Mouse (Mus musculus): ENCODE data around the gene Oscp1. TPM values are rescaled to one million over a fixed set of nuclear protein-coding genes. Genes with fewer than 3 reads are reported as not detected.

Oscp1 gene
- total and polyA plus RNA-seq, 2 experiments from 2014 or later = 1.4 to 4.2 TPM

DNA sequence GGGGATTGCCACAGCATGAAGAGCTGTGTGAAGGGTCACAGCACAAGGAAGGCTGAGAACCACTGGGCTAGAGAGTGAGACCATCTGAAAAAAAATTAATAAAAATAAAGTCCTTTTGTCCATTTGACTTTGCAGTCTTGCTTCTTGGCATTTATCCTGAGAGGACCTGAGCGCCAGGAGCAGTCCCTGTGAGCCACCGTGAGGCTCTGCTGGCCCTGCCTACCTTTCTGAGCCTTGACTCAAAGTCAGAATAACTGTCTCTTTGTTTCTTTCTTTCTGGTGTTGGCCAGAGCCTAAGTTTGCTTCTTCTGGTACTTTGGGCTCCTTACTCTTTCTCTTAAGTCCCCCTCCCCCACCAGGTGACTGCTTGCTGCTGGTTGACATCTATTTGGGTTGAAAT lies 62.1 kb downstream of the Oscp1 start:
- TF ChIP-seq CTCF (IDR thresholded peaks at IDR 0.05; ENCODE audit: low read depth) (no peak), EP300 (IDR thresholded peaks at IDR 0.05; ENCODE audit: low read depth) (no peak)
- Histone ChIP-seq H3K4me1 (ENCODE audit: control insufficient read depth, insufficient read depth) (peaks cover 11% of the 10 kb centered on the region), H3K36me3 (replicated peaks; ENCODE audit: control insufficient read depth, insufficient read depth, low read length) (peaks cover 37% of the 10 kb centered on the region), H3K9ac (replicated peaks; ENCODE audit: low read depth, low read length) (no peak overlapping the region), H3K4me2 (ENCODE audit: low read depth, low read length) (no peak overlapping the region), H3K9me3 (replicated peaks; ENCODE audit: control insufficient read depth, low read length) (peaks cover 5% of the 10 kb centered on the region; the same call in 1 of the 2 replicates), H3K4me3 (ENCODE audit: low read depth, low read length) (no peak overlapping the region), H3K27ac (ENCODE audit: low read depth) (no peak overlapping the region), H3K27me3 (ENCODE audit: control insufficient read depth, insufficient read depth, low read length) (no peaks in the 10 kb centered on the region)
- no peak for DNase-seq (ENCODE audit: low spot score)
- WGBS = 93% methylated on average over 2 of the region's 2 CpGs
- ATAC-seq (ENCODE audit: insufficient read depth, low read depth) = no peak

DNA sequence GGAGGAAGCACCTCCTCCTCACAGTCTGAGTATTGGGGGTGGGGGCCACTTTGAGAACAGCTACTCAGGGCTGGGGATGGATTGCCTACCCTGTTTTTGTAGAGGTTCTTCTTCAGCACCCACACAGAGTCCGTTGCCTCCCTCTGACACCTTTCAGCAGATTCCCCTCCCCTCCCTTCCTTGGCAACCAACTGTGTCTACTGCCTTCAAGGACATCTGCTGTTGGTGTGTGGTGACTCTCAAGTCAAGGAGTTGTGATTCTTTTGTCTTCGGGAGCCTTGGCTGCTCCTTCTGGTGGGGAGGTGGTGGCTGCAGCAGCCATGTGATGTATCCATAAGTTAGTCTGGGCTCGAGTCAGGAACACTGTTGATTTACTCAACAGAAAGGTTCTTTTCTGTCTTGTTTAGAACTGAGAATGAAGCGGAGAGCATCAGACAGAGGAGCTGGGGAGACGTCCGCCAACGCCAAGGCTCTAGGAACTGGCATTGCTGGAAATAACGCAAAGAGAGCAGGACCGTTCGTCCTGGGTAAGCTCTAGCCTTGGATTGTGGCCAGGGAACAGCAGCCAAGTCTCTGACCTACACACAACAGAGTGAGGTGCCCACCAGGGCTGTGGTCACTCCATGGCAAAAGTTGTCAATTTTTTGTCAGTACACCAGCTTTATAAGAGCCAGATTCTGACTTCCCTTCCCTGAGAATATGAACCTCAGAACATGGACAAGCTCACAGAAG lies 65.1 kb downstream of the Oscp1 start:
- H3K4me3 ChIP-seq (ENCODE audit: low read depth, low read length) = no peak overlapping the region
- H3K4me1 ChIP-seq (ENCODE audit: control insufficient read depth, insufficient read depth) = peaks cover 7% of the 10 kb centered on the region
- 50% methylated on average over 10 of the region's 10 CpGs for WGBS
- no peak overlapping the region for H3K4me2 ChIP-seq (ENCODE audit: low read depth, low read length)
- DNase-seq (ENCODE audit: low spot score) (no peak), ATAC-seq (ENCODE audit: insufficient read depth, low read depth) (no peak)
- TF ChIP-seq EP300 (IDR thresholded peaks at IDR 0.05; ENCODE audit: low read depth) (no peak), CTCF (IDR thresholded peaks at IDR 0.05; ENCODE audit: low read depth) (no peak)
- no peak overlapping the region for H3K27ac ChIP-seq (ENCODE audit: low read depth)
- H3K27me3 ChIP-seq (ENCODE audit: control insufficient read depth, insufficient read depth, low read length) = no peaks in the 10 kb centered on the region
- peaks cover 56% of the 10 kb centered on the region for H3K36me3 ChIP-seq (replicated peaks; ENCODE audit: control insufficient read depth, insufficient read depth, low read length)
- H3K9ac ChIP-seq (replicated peaks; ENCODE audit: low read depth, low read length) = no peak overlapping the region
- H3K9me3 ChIP-seq (replicated peaks; ENCODE audit: control insufficient read depth, low read length) = peaks cover 5% of the 10 kb centered on the region; the same call in 1 of the 2 replicates

DNA sequence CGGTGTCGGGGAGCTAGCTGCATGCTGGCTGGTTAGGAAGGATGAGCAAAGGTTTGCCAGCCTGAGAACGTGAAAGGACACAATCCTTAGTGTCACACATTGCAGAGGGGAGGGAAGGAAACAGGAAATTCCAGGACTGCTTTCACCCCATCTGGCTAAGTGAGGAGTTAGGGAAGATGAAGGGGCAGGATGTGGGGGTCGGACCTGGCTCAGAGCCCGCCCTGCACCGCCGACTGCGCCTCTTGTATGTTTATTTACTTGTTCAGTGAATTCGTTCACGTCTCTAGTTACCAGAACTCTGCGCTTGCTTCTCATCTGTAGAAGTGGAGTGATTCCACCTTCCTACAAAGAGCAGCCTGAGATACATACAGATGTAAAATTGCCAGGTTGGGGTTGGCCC lies 72.1 kb downstream of the Oscp1 start:
- Histone ChIP-seq H3K27ac (ENCODE audit: low read depth) (peak overlapping the region; percentile 63), H3K36me3 (replicated peaks; ENCODE audit: control insufficient read depth, insufficient read depth, low read length) (peaks cover 72% of the 10 kb centered on the region), H3K9ac (replicated peaks; ENCODE audit: low read depth, low read length) (no peak overlapping the region), H3K9me3 (replicated peaks; ENCODE audit: control insufficient read depth, low read length) (no peaks in the 10 kb centered on the region), H3K4me2 (ENCODE audit: low read depth, low read length) (no peak overlapping the region), H3K4me3 (ENCODE audit: low read depth, low read length) (no peak overlapping the region), H3K27me3 (ENCODE audit: control insufficient read depth, insufficient read depth, low read length) (no peaks in the 10 kb centered on the region), H3K4me1 (ENCODE audit: control insufficient read depth, insufficient read depth) (peaks cover 18% of the 10 kb centered on the region)
- TF ChIP-seq EP300 (IDR thresholded peaks at IDR 0.05; ENCODE audit: low read depth) (no peak), CTCF (IDR thresholded peaks at IDR 0.05; ENCODE audit: low read depth) (no peak)
- WGBS = 62% methylated on average over 11 of the region's 11 CpGs
- no peak for DNase-seq (ENCODE audit: low spot score)
- no peak; the same call in 1 of the 2 replicates for ATAC-seq (ENCODE audit: insufficient read depth, low read depth)

DNA sequence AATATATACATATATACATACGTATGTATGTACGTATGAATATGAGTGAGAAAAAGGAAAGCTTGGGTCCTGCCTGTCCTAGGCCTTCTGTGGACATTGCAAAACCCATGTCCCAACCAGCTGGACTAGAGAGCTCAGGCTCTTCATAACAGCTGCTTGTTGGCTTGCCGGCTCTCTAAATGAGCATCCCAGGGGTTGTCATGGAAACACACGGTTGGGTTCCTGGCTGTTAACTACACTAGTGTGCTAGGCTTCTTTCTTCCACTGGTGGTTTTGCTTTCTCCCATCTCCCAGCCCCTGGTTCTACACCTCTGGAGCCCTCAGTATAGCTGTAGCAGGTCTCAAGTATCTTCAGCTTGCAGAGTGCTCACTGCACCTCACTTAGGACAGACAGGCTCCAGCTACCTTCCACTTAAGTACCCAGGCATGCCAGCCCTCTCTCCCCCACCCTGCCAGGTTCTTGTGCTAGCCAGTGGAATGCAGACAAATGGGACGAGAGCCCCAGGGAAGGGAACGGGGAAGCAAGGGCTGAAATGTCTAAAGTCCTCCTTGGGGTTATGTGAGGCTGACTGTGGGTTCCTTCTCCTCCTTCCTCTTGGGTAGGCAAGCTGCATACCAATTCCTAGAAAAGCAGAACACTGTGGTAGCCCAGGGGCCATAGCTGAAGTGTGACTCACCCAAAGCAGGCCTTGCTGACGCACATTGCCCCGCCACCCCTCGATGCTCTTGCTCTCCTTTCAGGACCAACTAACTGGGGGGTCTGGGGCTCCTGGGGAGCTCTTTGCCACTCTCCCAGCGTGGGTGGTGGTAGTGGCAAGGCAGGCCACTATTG lies 73.1 kb downstream of the Oscp1 start:
- DNase-seq (ENCODE audit: low spot score) = peak; percentile 36
- peak overlapping the region; percentile 63 for H3K27ac ChIP-seq (ENCODE audit: low read depth)
- ATAC-seq (ENCODE audit: insufficient read depth, low read depth) = peak; percentile 39
- H3K36me3 ChIP-seq (replicated peaks; ENCODE audit: control insufficient read depth, insufficient read depth, low read length) = peaks cover 72% of the 10 kb centered on the region
- peaks cover 18% of the 10 kb centered on the region for H3K4me1 ChIP-seq (ENCODE audit: control insufficient read depth, insufficient read depth)
- H3K27me3 ChIP-seq (ENCODE audit: control insufficient read depth, insufficient read depth, low read length) = no peaks in the 10 kb centered on the region
- H3K9ac ChIP-seq (replicated peaks; ENCODE audit: low read depth, low read length) = 0 out of 2 replicates have a peak overlapping the region, but pooled peaks have one; percentile 6
- H3K4me3 ChIP-seq (ENCODE audit: low read depth, low read length) = no peak overlapping the region
- TF ChIP-seq CTCF (IDR thresholded peaks at IDR 0.05; ENCODE audit: low read depth) (no peak), EP300 (IDR thresholded peaks at IDR 0.05; ENCODE audit: low read depth) (no peak)
- 52% methylated on average over 10 of the region's 10 CpGs for WGBS
- no peak overlapping the region for H3K4me2 ChIP-seq (ENCODE audit: low read depth, low read length)
- H3K9me3 ChIP-seq (replicated peaks; ENCODE audit: control insufficient read depth, low read length) = no peaks in the 10 kb centered on the region

DNA sequence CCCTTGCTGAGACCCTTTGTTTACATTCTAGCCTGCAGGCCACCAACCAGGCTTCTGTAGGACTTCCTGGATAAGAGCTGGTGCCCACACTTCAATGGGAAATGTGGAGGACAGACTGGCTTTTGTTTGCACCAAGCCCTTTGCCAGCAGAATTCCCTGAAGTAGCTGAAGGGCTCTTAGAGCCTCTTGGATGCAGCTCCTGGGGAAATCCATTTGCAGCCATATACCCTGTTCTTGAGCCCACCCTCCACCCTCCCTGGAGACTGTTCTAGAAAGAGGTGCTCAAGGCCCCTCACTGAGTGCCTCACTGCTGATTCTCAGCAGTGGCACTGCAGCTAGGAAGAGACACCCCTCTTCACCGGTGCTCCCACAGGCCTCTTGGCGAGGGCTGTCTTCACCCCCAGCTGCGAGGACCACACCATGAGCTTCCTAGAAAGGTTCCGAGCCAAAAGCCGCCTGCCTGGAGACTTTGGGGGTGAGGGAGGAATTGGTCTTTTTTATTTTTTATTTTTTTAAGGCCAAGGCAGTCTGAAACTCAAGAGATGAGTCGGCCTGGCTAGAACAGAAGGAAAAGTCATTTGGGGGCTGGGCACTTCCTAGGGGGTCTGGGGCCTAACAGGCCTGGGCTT lies 74.4 kb downstream of the Oscp1 start:
- H3K9ac ChIP-seq (replicated peaks; ENCODE audit: low read depth, low read length) = no peak overlapping the region
- WGBS = 72% methylated on average over 6 of the region's 6 CpGs
- no peaks in the 10 kb centered on the region for H3K9me3 ChIP-seq (replicated peaks; ENCODE audit: control insufficient read depth, low read length)
- ATAC-seq (ENCODE audit: insufficient read depth, low read depth) (no peak), DNase-seq (ENCODE audit: low spot score) (no peak)
- no peak overlapping the region for H3K4me2 ChIP-seq (ENCODE audit: low read depth, low read length)
- H3K4me1 ChIP-seq (ENCODE audit: control insufficient read depth, insufficient read depth) = peaks cover 18% of the 10 kb centered on the region
- H3K27ac ChIP-seq (ENCODE audit: low read depth) = peak overlapping the region; percentile 63; the same call in 1 of the 2 replicates
- H3K36me3 ChIP-seq (replicated peaks; ENCODE audit: control insufficient read depth, insufficient read depth, low read length) = peaks cover 72% of the 10 kb centered on the region
- no peak overlapping the region for H3K4me3 ChIP-seq (ENCODE audit: low read depth, low read length)
- no peaks in the 10 kb centered on the region for H3K27me3 ChIP-seq (ENCODE audit: control insufficient read depth, insufficient read depth, low read length)
- TF ChIP-seq CTCF (IDR thresholded peaks at IDR 0.05; ENCODE audit: low read depth) = no peak
- no peak for TF ChIP-seq EP300 (IDR thresholded peaks at IDR 0.05; ENCODE audit: low read depth)
